Mouse (Mus musculus) kidney, adult 2 months (tissue): ENCODE data around the gene Gal3st4.
A peak's percentile ranks its signal among the peaks of the same experiment; 100 is the strongest.

Experiments
- CTCF ChIP-seq: fragments of 200-500 bp; conservative IDR thresholded peaks from 2 replicates; pipeline ENCODE4 v1.5.1; 2011; ENCODE audit warnings: low read depth, mild to moderate bottlenecking, control low read depth, low read length, moderate library complexity, mixed read lengths; ENCODE audit not compliant: insufficient read depth, insufficient read length
- POLR2A ChIP-seq: fragments of 200-500 bp; IDR thresholded peaks from one replicate; pipeline ENCODE4 v1.6.1; 2011; ENCODE audit warnings: low read depth, low read length, control low read depth

DNA sequence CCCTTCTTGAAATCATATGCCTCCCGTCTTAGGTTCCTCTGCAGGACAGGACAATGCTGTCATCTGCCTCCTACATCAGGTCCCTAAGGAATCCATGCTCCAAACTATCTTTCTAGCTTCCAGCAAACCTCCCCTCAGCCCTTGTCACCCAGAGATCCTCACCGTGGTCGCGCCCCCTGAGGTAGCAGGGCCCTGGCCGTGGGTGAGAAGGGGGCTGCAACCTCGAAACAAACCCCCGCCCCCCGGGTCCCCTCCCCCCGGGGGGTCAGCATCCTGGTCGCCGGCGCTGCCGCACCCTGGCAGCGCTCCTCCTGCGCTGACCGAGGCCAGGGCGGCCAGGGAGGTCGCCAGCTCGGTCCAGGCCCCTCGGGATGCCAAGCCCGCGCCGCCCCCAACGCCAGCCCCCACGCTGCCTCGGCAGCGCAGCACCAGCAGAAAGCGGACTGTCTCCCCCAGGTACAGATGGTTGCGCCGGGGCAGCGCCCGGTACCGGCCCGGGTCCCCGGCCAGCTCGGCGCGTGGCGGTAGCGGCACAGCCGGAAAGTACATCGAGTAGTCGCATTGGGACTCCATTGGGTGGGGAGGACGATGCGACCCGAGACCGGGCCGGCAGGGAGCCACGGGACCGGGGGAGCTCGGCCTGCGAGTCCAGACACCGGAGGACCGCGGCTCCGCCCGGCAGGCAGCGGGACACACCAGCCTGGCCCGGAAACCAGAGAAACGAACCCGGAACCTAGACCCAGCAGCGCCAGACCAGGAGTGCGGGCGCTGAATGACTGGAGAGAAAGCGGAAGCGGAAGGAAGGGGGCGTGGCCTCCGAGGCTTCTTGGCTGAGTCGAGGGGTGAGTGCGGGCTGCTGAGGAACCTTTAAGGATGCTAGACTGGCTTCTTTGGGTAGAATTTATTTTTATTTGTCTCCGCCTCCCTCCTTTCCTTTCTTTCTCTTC is 9.1 kb downstream of the Gal3st4 start, which contains the start of gene BC037034:
- no peak for TF ChIP-seq CTCF
- peak; percentile 86 for TF ChIP-seq POLR2A
